Mouse (Mus musculus): ENCODE results near the gene Pum2.
A peak's percentile ranks its signal among the peaks of the same experiment; 100 is the strongest.
"Not testable (repeated sequence)": the region's sequence is repeated elsewhere in the genome, so short reads cannot be mapped to it uniquely, and the experiment has no call there.

The Pum2 gene

GRCm38 (mm10) chr12:8669846-8670245 lies 4.1 kb upstream of the Pum2 start:
- no peak for DNase-seq

GRCm38 (mm10) chr12:8673121-8673973 lies 587 bp upstream of the Pum2 start:
- no peak for DNase-seq

- DNase-seq = peak; percentile 63 to 72
Observed at GRCm38 (mm10) chr12:8674377-8674864, 487 bp downstream of the Pum2 start.

GRCm38 (mm10) chr12:8674891-8675341 lies 982 bp downstream of the Pum2 start:
- peak in 1 of 2 experiments; percentile 43 for DNase-seq

GRCm38 (mm10) chr12:8675361-8675760 lies 1.4 kb downstream of the Pum2 start:
- no peak for DNase-seq

- DNase-seq = no peak
Observed at GRCm38 (mm10) chr12:8676341-8676740, 2.4 kb downstream of the Pum2 start.

- DNase-seq = no peak
Observed at GRCm38 (mm10) chr12:8677926-8678325, 4.0 kb downstream of the Pum2 start.

- no peak for DNase-seq
Observed at GRCm38 (mm10) chr12:8684200-8684599, 10.3 kb downstream of the Pum2 start.

GRCm38 (mm10) chr12:8685036-8685435 lies 11.1 kb downstream of the Pum2 start:
- DNase-seq = no peak

GRCm38 (mm10) chr12:8689882-8690281 lies 15.9 kb downstream of the Pum2 start:
- not testable (repeated sequence) for DNase-seq

GRCm38 (mm10) chr12:8698895-8699294 lies 25.0 kb downstream of the Pum2 start:
- DNase-seq = peak; percentile 56 to 67

GRCm38 (mm10) chr12:8703988-8704387 lies 30.1 kb downstream of the Pum2 start:
- DNase-seq = no peak

- DNase-seq = no peak
Observed at GRCm38 (mm10) chr12:8708876-8709275, 34.9 kb downstream of the Pum2 start.

- no peak for DNase-seq
Observed at GRCm38 (mm10) chr12:8712665-8713064, 38.7 kb downstream of the Pum2 start.

GRCm38 (mm10) chr12:8716093-8716492 lies 42.2 kb downstream of the Pum2 start:
- no peak for DNase-seq

GRCm38 (mm10) chr12:8726890-8727289 lies 53.0 kb downstream of the Pum2 start:
- no peak for DNase-seq

GRCm38 (mm10) chr12:8728739-8729138 lies 54.8 kb downstream of the Pum2 start:
- no peak for DNase-seq

GRCm38 (mm10) chr12:8753654-8754053 lies 79.7 kb downstream of the Pum2 start:
- no peak for DNase-seq

GRCm38 (mm10) chr12:8754116-8754515 lies 80.2 kb downstream of the Pum2 start:
- DNase-seq = no peak

GRCm38 (mm10) chr12:8758029-8758428 lies 84.1 kb downstream of the Pum2 start:
- DNase-seq = no peak

- no peak for DNase-seq
Observed at GRCm38 (mm10) chr12:8759115-8759514, 85.2 kb downstream of the Pum2 start.

GRCm38 (mm10) chr12:8759779-8760178 lies 85.8 kb downstream of the Pum2 start:
- DNase-seq = no peak

- DNase-seq = peak in 1 of 2 experiments; percentile 0
Observed at GRCm38 (mm10) chr12:8760561-8760960, 86.6 kb downstream of the Pum2 start.

- peak in 1 of 2 experiments; percentile 0 for DNase-seq
Observed at GRCm38 (mm10) chr12:8761058-8761457, 87.1 kb downstream of the Pum2 start.
